Mouse (Mus musculus): ENCODE measurements around the gene Ctu2.
A peak's percentile ranks its signal among the peaks of the same experiment; 100 is the strongest.

Gene Ctu2

GRCm38 (mm10) chr8:122475580-122476320, at the start of gene Ctu2, which contains the start of gene Rnf166:
Gene Ctu2, plus strand, starts transcription at chr8:122476143.
Gene Rnf166, minus strand, starts transcription at chr8:122476064.
- peak; percentile 88 to 90 for DNase-seq (ENCODE audit: low spot score in 2 of 2)

DNA sequence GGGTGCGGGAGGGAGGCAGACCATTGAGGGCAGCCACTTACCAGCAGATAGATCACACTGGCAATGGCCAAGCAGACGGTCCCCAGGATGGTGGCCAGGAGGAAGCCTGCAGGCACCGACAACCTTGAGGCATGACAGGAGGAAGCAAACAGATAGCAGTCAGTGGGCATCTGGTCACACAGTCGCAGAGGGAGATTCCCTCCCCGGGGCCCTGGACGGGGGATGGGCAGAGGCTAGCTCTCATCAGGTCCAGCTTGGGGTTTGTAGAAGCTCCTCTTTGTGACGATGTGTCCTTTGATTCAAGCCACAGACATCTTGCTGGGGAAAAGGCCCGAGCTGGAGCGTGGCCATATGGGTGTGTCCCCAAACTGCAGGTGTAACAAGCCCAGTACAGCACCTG, 49.8 kb upstream of the Ctu2 start:
- DNase-seq (ENCODE audit: low spot score in 2 of 2): no peak

DNA sequence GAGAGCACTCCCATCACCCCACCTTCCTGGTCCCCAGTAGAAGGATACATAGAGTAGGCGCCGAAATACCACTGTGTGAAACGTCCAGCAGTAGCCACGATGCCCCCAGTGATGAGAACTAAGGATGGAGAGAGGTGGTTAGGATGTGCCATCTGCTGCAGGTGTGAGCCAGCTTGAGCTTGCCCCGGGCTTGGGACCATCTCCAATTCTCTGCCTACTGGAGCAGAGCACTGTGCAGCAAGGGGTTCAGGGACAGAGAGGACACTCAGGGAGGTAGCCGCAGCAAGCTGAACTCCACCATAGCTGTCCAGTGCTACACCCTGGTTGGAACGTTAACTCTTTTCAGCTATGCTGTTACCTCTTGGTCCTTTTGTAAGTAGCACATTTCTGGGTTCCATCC, 48.3 kb upstream of the Ctu2 start:
- no peak for DNase-seq (ENCODE audit: low spot score in 2 of 2)

- DNase-seq (ENCODE audit: low spot score in 2 of 2): no peak
Observed at GRCm38 (mm10) chr8:122428163-122428562, 47.8 kb upstream of the Ctu2 start.

- peak; percentile 22 to 58 for DNase-seq (ENCODE audit: low spot score in 2 of 2)
Observed at GRCm38 (mm10) chr8:122430058-122430636, 45.8 kb upstream of the Ctu2 start.

GRCm38 (mm10) chr8:122430646-122431045, 45.3 kb upstream of the Ctu2 start:
- no peak for DNase-seq (ENCODE audit: low spot score in 2 of 2)

DNA sequence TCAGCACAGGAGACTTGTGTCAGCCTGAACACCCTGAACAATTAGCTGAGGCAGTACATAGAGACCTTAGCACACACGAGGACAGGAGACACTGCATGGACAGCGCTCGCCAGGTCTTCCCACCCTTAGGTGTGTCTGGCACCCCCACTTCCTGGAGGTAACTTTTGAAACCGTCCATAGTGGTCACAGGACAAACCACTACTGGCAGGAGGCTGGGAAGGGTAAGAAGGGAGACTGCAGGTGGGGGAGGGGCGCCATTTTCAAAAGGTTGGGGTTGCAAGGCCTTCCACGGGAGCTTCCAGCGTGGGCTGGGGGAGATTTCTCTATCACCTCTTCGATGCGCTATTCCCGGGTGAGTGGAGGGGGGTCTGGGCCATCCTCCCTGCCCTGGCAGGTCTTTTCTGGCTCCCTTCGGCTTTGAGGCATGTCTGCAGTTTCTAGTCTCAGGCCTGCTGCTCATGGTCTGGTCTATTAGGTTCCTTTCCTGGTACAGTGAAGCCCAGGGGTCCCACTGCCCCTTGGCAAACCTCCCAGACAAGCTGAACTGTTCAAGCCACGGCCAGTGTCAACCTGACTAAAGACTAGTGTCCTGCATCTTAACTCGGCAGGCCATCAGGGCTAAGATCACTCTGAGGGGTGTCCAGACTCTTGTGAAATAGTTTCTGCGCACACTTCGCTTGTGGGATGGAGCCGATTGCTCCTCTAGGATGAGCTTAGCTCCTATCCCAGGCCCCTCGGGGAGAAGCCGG, 44.1 kb upstream of the Ctu2 start:
- no peak for DNase-seq (ENCODE audit: low spot score in 2 of 2)

DNA sequence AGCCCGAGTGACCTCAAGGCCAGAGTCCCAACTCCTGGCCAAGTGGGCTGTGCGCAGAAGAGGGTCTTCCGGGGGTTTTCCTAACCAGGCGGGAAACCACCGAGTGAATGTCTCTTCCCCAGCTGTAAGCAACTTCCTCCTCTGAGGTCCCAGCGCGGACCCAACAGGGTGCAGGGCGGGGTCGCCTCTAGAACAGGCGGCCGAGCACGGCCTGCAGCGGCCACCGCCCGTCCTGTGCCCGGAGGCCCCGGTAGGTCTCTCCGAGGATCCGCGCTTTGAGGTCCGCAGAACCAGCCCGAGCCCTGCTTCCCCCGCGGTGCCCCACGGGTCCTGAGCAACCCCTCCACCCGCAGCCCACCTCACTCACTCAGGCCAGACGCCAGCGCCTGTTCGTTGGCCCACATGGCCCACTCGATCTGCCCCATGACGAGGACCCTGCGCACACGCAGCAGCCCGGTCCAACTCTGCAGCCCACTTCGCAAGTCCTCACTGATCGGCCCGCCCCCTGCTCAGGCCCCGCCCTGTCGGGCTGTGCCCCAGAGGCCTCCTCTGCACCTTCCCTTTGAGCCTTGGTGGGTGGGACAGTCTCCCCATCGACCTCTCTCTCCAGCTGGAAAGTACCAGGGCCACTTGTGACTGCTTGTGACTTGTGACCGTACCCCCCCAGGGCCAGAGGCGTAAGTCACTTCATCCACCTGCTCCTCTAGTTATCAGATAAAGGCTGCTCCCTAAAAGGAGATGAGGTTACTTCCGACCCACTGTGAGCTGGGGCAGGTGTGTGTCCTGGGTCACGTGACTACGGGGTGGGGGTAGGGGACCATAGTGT, 43.3 kb upstream of the Ctu2 start, which contains the start of gene Cyba:
Cyba (minus strand) TSS at position 488 of the 826 bp plus-strand sequence.
- peak; percentile 85 to 87 for DNase-seq (ENCODE audit: low spot score in 2 of 2)

- DNase-seq (ENCODE audit: low spot score in 2 of 2): no peak
Observed at GRCm38 (mm10) chr8:122433269-122433905, 42.6 kb upstream of the Ctu2 start.

DNA sequence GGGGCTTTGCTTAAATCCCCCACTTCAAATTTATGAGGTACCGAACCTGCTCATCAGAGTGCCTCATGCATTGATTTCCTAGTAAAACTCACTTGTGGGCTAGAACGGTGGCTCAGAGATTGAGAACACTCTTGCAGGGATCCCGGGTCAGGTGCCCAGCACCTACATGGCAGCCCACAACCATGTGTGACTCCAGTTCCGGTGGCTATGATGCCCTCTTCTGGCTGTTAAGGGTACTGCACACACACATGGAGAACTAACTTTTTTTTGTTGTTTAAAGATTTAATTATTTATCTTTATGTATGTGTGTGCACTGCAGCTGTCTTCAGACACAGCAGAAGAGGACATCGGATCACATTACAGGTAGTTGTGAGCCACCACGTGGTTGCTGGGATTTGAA, 40.6 kb upstream of the Ctu2 start:
- DNase-seq (ENCODE audit: low spot score in 2 of 2): no peak

GRCm38 (mm10) chr8:122436146-122436545, 39.8 kb upstream of the Ctu2 start:
- no peak for DNase-seq (ENCODE audit: low spot score in 2 of 2)

DNA sequence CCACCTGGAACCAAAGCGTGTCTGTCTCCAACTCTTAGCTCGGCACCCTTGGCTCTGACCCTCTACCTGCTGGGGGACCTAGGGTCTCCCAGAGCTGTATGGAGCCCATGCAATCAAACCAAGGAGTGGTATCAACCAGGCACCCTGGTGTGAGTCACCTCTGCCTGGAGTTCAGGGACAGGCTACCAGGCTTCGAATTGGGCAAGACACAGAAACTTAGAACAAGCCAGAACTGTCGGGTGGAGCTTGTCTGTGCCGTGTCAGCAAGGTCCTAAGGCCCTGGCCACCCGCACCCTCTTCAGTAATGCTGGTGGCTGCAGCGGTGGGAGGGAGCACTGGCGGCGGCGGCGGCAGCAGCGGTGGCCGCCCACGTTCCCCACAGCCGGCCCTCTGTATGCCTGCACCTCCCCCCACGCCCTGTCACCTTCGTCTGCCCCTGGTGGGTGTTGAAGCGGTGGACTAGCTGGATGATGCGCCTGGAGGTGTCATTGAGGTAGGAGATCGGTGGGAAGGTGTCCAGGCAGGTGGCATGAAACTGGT, 39.3 kb upstream of the Ctu2 start:
- DNase-seq (ENCODE audit: low spot score in 2 of 2): no peak

GRCm38 (mm10) chr8:122437708-122438331, 38.1 kb upstream of the Ctu2 start:
- DNase-seq (ENCODE audit: low spot score in 2 of 2): no peak

GRCm38 (mm10) chr8:122439336-122439735, 36.6 kb upstream of the Ctu2 start:
- DNase-seq (ENCODE audit: low spot score in 2 of 2): no peak

GRCm38 (mm10) chr8:122441326-122441725, 34.6 kb upstream of the Ctu2 start:
- no peak for DNase-seq (ENCODE audit: low spot score in 2 of 2)

DNA sequence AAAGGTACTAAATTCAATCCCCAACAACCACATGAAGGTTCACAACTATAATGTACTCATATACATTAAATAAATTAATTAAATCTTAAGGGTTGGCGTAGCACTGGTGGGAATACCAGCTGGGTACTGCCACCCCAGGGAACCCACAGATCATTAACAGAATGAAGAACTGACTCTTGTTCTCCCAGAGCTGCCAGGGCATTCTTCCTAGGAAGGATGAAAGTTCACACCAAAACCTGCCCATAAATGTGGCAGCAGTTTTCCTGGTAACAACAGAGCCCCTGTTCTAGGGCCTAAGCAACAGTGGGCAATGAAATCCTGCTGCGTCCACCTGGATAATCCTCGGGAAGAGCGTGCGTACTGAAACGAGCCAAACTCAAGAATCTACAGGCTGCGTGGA, 33.6 kb upstream of the Ctu2 start:
- no peak for DNase-seq (ENCODE audit: low spot score in 2 of 2)

- DNase-seq (ENCODE audit: low spot score in 2 of 2): peak in 1 of 2 experiments; percentile 28
Observed at GRCm38 (mm10) chr8:122442781-122443180, 33.2 kb upstream of the Ctu2 start.

DNA sequence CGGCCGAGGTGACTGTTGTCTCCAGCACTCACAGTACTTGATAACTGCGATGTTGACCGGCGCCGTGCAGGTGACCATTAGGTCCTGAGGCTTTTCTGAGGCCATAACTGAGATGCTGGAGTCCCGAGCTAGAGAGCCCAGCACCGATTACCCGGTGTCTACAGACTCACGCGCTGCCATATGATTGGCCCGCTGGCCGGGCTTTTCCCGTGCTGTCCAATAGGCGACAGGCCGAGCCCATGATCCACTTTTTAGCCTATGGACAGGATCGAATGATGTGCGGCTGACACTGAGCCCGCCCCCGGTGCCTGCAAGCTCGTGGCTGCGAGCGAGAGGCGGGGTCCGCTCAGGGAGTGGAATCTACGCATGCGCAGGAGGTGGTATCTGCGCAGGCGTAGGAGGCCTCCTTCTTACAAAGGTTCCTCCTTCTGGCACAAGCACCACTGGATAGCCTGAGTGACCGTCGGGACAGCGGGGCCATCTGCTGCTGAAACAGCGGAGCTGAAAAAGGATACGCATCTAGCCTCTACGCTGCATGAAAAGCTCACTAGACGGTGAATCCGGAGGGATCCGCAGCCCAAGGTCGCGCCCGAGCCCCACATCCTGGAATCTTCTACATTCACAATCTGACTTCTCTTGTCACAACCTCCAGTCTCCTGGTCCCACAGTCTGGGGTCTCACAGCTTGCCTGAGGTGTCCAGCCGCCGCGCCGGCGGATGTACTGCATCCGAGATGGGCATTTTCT, 32.5 kb upstream of the Ctu2 start, which contains the start of gene Mvd:
Mvd (minus strand) TSS at position 161 of the 745 bp plus-strand sequence.
- peak; percentile 99 to 100 for DNase-seq (ENCODE audit: low spot score in 2 of 2)

GRCm38 (mm10) chr8:122444058-122444748, 31.7 kb upstream of the Ctu2 start:
- peak; percentile 83 to 90 for DNase-seq (ENCODE audit: low spot score in 2 of 2)
